ENCODE assay signal across 8 mouse cellular contexts in the genomic region with DNA sequence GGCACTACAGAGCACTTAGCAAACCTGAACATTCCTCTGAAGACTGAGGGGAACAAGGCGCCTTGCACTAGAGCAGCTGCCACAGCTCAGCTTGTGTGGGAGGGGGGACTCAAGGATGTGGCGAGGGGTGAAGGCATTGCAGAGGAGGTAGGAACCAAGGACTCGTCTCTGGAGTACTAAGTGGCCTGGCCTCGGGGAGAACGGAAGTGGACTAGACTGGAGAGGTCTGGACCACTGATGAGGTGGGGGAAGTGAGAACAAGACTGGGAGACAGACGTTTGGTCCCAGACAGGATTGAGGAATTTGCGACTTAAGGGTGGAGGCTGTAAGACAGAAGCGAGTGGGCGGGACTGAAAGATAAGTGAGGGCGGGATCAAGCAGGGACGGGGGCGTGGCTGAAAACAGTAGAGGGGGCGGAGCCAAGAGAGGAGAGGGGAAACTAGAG. TPM values are rescaled to one million over a fixed set of nuclear protein-coding genes. Genes with fewer than 3 reads are reported as not detected.
A peak's percentile ranks its signal among the peaks of the same experiment; 100 is the strongest.
DNase-seq lines count a peak whose midpoint lies in the region; ATAC-seq and TF ChIP-seq lines count a peak whose summit lies in the region.

No protein-coding gene starts in this region.

- H3K27ac ChIP-seq in cortical plate, adult 2 months (ENCODE audit: insufficient read depth, low read length) = peak overlapping the region; percentile 1; the same call in 1 of the 2 replicates

- peak; percentile 44 for DNase-seq in cerebellum, adult 11 months
- peak; percentile 53 for DNase-seq in gastrocnemius, postnatal 14 days
- DNase-seq in induced T-regulatory cell, adult 2 months (ENCODE audit: low read depth) = peak; percentile 80
- peak; percentile 60 to 78 for DNase-seq in left cerebral cortex, postnatal 25 days (ENCODE audit: low spot score in 2 of 2)
- DNase-seq in right cerebral cortex, postnatal 36 days (ENCODE audit: low spot score in 2 of 2) = peak; percentile 34 to 72

- peak overlapping the region; percentile 84 for H3K4me3 ChIP-seq in cortical plate, adult 2 months (ENCODE audit: insufficient read depth, low read length)

- H3K4me1 ChIP-seq in cortical plate, adult 2 months (ENCODE audit: control insufficient read depth, insufficient read depth, low read length) = peaks cover 5% of the 10 kb centered on the region; the same call in 1 of the 2 replicates

- ATAC-seq in cerebellum, adult (ENCODE audit: insufficient number of reproducible peaks, low FRiP score, low TSS enrichment) = no peak
- ATAC-seq in megakaryocyte-erythroid progenitor cell, adult 5-6 weeks (replicated peaks; ENCODE audit: low FRiP score, low TSS enrichment, poor library complexity, severe bottlenecking) = peak; percentile 44

- TF ChIP-seq CTCF in cortical plate, adult 2 months (IDR thresholded peaks at IDR 0.05; ENCODE audit: extremely low read depth, insufficient read depth, low read length) = no peak

- intact Hi-C loops in gastrocnemius, postnatal 14 days (cut with DNase I; ENCODE audit: low total_unique reads) = no loop called here
- intact Hi-C loops in left cerebral cortex, postnatal 25 days (cut with DNase I) = loop anchor here (2.0 kb wide), 2 partner anchors 13 to 27 kb away; no protein-coding TSS in a partner anchor

- TF ChIP-seq POLR2A in cortical plate, adult 2 months (IDR thresholded peaks at IDR 0.05; ENCODE audit: extremely low read depth, insufficient read depth, low read length) = no peak

RNA-seq across cellular contexts. Expression of a gene that starts 1.8 kb away (rescaled TPM):
- polyA plus RNA-seq in cortical plate, adult 2 months (2012; rRNA removed) = 33.8 and 34.0 TPM in 2 replicates
- total RNA-seq in gastrocnemius, postnatal 14 days (2021) = 10 to 100 TPM; 11.0 to 13.1 TPM
- total RNA-seq in left cerebral cortex, postnatal 25 days (2021) = 10 to 100 TPM; 33.2 to 36.9 TPM
- total RNA-seq in megakaryocyte-erythroid progenitor cell, adult 5-6 weeks (2014; fragmentation: Nextera tagmentation) = 1.9 and 4.1 TPM in 2 replicates
- 1.0 and 5.1 TPM in 2 replicates for total RNA-seq in megakaryocyte-erythroid progenitor cell, adult 5-6 weeks (2017)
